Mouse (Mus musculus) spleen, postnatal 4 days (tissue): ENCODE measurements around the gene Uqcrq.
"Not testable (repeated sequence)": the region's sequence is repeated elsewhere in the genome, so short reads cannot be mapped to it uniquely, and the experiment has no call there.

ENCODE experiments used
- DNase-seq, 2 experiments: peaks; one replicate each; pipeline ENCODE4 v3.0.0; 2022; ENCODE audit warnings: low spot score in 2 of 2

Gene Uqcrq

DNA sequence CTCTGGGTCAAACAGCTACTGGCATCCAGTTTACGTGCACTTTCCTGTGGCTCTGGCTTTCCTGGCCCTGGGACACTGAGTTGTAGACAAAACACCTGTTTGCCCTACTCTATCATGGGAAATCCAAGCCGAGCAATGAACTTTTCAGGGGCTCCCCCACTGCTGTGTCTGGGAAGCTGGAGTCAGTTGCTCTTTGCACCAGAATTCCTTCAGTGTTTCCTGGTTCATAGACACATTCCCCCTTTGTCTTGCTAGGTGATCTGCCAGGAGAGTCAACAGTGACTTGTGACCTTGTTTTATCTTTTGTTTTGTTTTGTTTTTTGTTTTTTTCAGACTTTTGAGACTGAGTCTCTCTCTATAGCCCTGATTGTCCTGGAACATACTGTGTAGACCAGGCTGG is 20.7 kb upstream of the Uqcrq start:
- DNase-seq, result no peak

DNA sequence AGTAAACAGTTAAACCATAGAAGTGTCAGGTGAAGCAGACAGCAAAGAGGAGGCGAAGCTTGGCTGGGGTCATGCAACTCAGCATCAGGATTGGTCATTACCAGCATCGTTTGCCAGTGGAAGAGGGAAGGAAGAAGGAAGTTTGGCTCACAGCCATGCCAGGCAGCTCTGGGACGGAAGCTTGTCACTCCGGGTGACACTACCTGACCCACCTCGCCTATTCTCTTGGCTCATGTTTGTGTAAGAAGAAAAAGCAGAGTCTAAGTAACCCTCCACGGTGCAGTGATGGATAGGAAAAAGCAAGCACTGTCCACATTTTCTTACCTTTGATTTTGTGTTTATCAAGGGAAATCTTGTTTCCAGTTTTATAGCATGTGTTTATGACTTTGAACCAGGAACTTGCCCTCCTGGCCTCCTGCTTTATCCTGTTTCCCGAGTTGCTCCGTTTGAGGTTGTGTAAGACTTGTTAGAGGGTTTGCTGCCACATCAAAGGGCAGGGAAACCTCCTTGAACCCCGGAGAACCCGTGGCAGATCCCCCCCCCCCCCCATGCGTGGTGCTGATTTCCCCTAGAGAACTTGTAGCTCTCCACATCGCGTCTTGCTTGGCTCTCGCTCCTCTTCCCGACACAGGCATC is 19.6 kb upstream of the Uqcrq start:
- DNase-seq, result no peak

DNA sequence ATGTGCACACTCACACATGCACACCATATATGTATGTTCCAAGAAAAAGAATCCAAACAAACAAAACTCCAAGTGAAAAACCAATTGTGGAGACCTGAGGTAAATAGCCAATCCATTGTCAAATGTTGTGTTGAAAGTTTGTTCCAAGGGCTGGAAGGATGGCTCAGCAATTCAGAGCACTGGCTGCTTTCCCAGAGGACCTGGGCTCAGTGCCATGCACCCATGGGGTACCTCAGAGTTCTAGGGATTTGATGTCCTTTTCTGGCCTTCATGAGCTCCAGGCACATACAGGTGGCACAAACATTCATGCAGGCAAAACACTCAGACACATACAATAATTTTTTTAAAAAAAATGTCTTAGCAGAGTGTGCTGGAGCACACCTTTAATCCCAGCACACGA is 17.9 kb upstream of the Uqcrq start:
- no peak for DNase-seq

DNA sequence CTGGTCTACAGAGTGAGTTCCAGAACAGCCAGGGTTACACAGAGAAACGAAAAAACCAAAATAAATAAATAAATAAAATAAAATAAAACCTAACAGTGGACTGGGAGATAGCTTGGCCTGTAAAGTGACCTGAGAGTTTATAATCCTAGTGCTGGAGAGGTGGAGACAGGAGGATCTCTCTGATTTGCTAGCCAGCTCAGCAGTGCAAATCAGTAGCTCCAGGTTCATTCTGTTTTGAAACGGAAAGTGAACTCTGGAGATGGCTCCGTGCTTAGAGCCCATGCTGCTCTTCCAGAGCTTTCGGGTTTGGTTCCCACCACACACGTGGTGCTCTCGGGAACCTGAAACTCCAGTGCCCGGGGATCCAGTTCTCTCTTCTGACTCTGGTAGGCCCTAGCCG is 17.4 kb upstream of the Uqcrq start:
- DNase-seq, result no peak

DNA sequence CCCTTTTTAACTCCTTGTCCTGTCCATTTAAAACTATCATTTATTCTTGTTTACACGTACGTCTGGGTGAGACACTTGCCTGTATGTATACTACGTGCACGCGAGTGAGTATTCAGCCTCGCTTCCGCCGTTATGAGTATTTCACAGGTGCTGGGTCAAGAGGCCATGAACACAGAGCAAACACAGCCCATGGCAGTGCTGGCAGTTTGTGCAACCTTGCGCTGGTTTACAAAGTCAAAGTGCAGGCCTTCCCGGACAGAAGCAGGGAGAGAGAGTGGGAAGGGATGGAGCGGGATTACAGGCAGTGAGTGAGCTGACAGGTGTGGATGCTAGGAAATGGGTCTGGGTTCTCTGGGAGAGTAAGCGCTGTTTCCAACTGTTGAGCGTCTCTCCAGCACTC is 15.6 kb upstream of the Uqcrq start:
- no peak for DNase-seq

DNA sequence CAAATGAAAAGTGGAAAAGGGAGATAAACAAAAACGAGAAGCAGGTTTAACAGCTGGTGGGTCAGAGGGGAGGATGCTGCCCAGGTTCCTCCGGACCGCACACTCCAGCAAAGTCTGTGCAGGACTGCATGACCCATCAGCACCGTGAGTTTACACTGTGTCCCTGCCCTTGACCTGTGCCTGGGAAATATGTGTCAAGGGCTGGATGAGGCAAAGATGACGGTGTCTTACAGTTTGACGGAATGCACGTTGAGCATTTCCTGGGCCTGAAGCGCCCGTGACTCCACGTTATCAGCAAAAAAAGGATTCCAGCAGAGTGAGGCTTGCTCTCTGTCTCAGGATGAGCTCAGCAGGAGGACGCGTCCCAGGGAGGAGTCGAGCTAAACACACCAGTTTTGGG is 14.9 kb upstream of the Uqcrq start:
- no peak for DNase-seq

DNA sequence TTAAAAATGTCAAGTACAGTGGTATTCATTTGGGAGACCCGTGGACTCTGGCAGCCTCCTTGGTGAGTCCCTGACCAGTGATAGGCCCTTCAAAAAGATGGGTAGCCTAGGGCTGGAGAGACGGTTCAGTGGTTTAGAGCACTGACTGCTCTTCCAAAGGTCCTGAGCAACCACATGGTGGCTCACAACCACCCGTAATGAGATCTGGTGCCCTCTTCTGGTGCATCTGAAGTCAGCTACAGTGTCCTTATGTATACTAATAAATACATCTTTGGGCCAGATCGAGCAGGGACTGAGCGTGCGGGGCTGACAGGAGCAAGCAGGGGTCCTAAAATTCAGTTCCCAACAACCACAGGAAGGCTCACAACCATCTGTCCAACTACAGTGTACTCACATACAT is 13.2 kb upstream of the Uqcrq start:
- DNase-seq, result peak in 1 of 2 experiments; percentile 31

DNA sequence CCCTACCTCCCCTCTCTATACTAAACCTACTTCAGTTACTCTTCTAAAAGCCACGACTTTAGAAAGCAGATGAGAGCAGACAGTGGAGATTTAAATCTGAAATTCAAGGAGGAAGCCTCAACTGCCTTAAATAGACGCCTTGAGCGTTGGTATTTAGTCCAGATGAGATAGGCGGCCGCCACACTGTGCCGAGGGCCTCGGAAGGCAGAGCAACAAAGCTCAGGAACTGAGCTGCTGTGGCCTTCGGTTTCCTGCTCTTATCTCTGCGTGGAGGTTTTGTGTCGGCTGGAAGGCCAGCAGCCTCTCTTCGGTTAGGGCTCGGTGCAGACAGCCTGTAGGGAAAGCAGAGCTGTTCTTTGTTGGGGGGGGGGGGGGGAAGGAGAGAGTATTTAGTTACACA is 11.3 kb upstream of the Uqcrq start:
- DNase-seq, result no peak

DNA sequence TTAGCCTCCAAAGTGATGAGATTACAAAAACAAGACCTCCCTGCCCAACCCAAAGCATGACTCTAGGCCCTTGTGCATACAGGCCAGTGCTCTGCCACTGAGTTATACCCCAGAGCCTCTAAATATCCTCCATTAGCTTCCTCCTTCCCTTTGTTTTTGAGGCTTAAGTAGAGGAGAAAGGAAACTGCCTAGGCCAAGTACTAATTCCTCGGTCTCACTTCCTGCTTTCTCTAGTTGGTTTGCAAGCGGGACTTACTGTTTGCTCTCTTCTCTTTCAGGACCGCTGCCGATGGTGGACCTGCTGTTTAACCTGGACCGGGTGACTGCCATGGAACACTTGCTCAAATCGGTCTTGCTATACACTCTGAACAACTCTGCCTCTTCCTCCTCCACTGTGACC is 5.7 kb upstream of the Uqcrq start:
- no peak for DNase-seq

DNA sequence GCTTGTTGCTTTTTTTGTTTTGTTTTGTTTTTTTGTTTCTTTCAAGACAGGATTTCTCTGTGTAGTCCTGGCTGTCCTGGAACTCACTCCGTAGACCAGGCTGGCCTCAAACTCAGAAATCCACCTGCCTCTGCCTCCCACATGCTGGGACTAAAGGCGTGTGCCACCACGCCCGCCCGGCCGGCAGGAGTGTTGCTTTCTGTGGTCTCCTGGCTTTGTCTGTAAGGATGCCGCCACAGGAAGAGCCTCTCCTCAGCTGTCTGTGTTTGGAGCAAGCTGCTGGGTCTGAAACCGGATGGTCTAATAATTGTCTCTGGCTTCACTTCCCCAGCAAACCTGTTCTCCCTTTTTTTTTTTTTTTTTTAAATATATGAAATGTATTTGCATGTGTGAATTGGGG is 4.9 kb upstream of the Uqcrq start:
- no peak for DNase-seq

DNA sequence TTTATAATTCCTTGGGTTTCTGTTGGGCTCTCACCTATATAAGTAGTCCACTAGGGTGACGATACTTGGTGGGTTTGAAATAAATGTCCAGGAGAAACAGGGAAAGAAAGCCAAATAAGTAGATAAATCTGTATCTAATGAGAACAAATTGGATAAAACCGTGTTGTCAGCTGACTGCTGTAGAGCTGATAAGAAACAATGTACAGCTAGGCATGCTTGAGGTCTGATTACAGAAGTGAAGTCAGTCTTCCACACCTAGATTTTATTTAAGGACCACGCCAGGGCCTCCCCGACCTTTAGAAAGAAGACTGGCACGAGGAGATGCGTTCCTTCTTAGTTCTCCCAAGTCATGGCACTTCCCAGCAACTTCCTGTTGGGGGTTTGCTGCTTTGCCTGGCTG is 2.4 kb upstream of the Uqcrq start:
- no peak for DNase-seq

DNA sequence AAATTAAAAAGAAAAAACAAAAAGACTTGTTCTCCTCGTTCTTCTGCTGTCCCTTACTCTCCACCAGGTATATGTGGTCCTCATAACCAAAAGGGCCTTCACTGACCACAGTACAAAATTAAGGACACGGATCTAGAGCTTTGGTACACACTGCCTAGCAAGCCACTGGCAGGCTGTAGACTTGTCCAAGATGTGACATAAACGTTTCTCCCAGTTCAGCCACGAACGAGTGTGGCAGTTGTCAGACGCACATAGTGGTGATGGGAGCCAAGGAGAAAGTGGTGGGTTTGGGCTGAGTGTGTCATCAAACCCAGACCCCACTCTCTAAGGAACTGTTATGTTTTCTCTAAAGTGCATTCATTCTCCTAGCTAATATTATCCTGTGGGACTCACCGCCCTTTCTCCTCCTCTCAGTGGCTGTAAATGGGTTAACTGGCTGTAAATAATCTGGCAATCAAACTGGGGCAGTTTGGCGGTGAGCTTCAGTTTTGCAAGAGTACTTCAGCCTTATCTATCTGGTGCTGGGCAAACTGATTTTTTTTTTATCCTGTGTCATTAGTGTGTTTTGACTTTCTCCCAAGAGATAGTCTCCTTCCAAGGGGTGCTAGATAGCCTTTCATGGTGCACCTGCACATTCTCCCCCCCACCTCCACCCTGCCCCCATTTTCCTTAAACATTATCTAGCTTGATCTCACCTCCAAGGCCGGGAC is 871 bp upstream of the Uqcrq start:
- peak in 1 of 2 experiments; percentile 66 for DNase-seq

DNA sequence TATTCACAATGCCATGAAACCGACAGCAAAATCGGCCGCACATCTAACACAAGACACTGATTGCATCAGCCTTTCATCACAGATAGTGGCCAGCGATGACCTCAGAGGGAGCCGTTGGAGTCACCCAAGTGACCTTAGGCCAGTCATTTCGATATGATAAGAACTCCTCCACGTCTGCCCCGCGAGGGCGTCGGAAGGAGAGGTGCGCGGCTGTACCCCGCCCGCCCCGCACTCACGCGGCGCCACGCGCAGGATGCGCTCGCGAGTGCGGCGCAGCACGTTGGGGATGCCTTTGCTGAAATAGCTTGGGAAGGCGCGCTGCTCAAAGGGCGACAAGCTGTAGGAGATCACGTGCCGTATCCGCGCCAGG is 346 bp downstream of the Uqcrq start:
- no peak for DNase-seq

DNA sequence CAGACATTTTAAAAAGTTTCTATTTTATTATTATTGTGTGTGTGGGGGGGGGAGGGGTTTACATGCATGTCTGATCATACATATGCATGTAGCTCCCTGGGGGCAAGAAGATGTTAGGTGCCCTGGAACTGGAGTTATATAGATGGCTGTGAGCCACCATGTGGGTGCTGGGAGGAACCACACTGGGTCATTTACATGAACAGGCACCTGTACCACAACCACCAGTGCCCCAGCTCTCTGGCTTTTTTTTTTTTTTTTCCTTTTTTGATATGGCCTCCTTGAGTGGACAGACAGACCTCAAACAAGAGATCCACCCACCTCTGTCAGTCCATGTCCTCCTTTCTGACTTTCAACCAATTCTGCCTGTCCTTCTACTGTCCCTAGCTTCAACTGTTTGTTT is 1.4 kb downstream of the Uqcrq start:
- no peak for DNase-seq

DNA sequence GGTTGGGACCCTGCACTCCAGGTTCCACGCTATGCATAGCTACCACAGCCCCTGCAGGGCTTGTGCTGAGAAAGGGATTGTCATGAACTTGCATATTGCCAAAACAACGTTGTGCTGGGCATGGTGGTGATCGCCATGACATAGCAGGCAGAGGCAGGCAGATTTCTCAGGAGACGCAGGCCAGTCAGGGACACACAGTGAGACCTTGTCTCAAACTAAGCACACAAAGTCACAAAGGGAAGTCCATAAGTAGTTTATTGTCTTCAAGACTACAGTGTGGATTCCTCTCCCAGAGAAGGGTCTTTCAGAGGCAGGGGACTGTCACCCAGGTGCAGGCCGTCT is 1.9 kb downstream of the Uqcrq start:
- DNase-seq, result no peak

DNA sequence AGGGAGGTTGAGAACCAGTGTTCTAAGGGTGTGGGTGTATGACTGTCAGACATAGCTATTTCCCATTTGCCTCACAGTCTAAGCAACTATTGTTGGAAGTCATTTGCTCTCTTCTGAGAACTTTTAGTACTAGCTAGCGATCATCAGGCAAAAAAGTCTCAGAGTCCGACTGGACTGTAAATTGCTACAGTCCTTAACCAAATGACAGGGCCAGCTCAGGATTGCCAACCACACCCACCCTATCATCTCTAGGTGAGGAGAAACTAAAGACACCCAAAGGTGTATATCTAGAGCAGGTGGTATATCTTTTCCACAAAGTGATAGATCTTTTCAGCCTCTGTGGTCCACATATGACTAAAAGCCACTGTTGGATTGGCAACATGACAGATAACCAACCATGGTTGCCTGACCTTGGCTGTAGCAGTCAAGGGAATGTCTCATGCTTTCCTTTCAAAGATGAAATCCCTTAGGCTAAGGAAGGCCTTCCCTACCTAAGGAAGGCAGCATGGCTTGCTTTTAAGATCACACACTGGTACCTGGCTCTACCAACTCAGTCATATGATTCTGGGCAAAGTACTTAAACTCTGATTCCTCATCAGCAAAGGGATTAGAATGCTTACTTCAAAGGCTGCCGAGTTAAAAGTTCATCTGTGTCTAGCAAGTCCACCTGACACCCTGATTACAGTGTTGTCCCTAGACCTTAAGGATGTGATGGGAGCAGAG is 2.5 kb downstream of the Uqcrq start:
- DNase-seq, result no peak

DNA sequence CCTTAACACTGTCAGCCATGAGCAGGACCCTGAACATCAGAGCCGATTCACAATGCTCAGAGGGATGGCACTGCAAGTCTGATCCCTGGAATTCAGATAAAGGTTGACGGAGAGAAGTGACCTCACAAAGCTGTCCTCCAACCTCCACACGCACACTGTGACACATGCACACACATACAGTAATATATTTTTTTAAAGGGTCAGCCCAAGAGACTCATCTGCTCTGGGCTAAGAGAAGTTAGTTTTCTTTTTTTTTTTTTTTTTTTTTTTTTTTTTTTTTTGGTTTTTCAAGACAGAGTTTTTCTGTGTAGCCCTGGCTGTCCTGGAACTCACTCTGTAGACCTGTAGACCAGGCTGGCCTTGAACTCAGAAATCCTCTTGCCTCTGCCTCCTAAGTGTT is 3.7 kb downstream of the Uqcrq start:
- not testable (repeated sequence) for DNase-seq

DNA sequence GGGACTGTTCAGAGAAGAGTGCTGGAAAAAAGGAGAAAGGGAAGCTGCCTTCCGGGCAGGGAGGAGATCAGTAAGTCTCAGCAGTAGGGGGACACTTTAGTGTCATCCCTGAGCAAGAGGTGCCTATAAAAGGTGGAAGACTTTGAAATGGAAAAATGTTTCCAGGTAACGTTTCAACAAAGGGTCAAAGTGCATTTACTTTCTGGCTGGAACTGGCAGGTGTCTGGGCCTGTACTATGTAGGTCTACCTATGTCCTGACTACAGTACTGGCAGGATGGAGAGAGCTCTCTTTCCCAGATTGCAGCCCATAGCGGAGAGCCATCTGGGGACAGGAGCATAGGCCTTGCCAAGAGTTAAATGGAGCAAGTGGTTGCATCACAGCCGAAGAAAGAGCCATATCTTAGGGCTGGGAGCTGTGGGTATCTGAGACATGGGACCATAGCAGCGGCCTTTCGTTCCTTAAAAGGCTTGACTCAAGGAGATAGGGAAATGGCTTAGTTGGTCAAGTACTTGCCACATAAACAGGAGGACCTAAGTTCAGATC is 4.8 kb downstream of the Uqcrq start:
- DNase-seq, result no peak

DNA sequence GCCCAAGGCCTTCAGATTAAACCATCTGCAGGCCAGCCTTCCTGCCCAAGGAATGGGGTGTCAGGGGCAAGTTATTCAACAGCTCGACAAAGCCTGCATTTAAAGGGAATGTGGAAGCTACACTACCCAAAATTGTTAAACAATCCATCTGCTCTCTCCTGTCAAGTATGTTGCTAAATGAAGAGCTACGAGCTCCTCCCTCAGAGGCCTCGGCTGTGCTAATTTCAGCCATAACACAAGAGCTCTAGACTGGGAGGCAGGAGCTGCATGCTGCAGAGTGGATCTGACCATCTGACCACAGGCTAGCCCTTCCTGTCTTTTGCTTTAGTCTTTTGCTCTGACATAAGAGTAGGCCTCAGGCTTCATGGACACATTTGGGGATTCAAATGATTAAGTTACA is 5.4 kb downstream of the Uqcrq start:
- no peak for DNase-seq

DNA sequence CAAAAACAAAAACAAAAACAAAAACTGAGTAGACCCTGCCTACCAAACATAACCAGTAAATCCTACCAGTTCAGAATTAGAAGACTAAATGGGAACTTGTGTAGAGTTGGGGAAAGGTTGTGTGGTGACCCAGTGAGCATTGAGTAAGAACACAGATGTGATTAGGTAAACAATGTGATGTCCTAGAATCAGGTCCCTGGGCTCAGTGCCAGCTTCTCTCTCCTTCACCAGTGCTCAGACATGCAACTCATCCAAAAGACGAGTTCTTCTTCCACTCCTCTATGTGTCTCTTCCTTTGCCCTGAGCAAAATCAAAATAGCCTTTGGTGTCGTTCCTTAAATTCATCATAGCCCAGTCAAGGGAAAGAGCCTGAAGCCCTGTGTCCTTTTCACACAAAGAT is 5.8 kb downstream of the Uqcrq start:
- no peak for DNase-seq

DNA sequence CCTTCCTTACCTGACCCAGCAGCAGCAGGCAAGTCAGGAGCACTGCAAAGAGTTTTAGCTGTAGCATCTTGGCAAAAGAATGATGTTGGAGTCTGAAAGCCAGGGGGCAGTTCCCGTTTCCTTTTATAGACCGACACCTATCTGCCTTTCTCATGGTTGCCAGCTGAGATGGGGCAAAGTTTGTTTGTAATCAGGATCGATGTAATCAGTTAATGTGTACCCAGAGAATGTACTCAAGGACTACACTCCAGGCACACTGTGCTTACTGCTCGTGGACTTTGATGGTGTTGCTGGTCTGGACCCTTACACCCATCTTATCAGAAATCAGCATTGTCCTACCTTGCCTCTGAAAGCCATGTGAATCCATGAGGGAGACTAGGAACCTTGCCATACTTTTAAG is 7.6 kb downstream of the Uqcrq start, which contains the start of gene Leap2:
TSS of gene Leap2 (minus strand) at position 135 of the 400 bp plus-strand sequence.
- no peak for DNase-seq

DNA sequence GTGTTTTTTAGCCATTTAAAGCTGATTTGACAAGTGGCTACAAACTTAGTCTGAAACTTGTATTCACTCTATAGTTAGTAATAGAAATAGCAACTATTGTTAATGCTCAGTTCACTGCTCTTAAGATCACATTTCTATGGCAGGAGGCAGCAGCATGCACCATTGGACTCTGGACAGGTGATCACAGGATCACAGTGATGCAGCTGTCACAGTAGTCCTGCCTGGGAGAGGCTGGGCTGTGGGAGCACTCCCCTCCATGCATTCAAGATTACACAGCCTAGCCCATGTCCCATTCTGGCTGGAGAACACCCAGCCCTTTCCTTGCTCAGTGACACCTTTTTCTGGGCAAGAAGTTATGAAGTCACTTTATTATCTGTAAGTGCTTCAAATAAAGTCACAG is 12.6 kb downstream of the Uqcrq start:
- no peak for DNase-seq

DNA sequence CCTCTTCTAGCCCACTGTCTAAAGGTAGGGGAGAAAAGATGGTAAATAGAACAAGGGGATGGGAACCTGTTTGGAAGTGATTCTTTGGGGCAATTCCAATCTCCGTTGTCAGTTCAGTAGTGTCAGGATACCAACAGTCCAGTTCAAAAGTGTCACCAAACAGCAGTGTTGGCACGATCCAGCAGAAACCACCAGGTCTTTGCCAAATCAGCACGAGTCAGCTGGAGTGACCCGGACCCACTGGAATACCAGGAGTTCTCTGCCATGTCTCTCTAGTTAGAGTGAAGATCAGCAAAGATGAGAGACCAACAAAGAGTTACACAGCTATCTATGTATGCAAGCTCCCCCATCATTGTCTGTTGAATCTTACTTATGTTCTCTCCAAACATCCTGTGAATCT is 16.8 kb downstream of the Uqcrq start:
- no peak for DNase-seq
